Mouse (Mus musculus) midbrain, postnatal 0 days (tissue): Measurements from ENCODE around the gene Pkd1l1. TPM values are rescaled to one million over a fixed set of nuclear protein-coding genes. Genes with fewer than 3 reads are reported as not detected.
A peak's percentile ranks its signal among the peaks of the same experiment; 100 is the strongest.

Experiments used
- ATAC-seq: fragments of 200-750 bp; cut with Nextera tagmentation; 2 replicates; pipeline ENCODE4 v1.8.0; 2017; ENCODE audit warnings: moderate number of reproducible peaks, mild to moderate bottlenecking, moderate TSS enrichment, moderate library complexity; ENCODE audit not compliant: low FRiP score
- DNase-seq: peaks from one replicate; pipeline ENCODE4 v3.0.0-alpha.2; 2015; ENCODE audit warnings: low spot score
- H3K27ac ChIP-seq: fragments of 300-500 bp; sonication (generic); 2 replicates; pipeline ENCODE4 v1.5.1; 2014; ENCODE audit warnings: low read depth, mild to moderate bottlenecking, low read length, mixed read lengths
- H3K27me3 ChIP-seq: fragments of 300-500 bp; sonication (generic); 2 replicates; pipeline ENCODE4 v1.6.1; 2014; ENCODE audit warnings: low read length, control low read depth, mixed read lengths; ENCODE audit not compliant: insufficient read depth
- H3K36me3 ChIP-seq: fragments of 300-500 bp; sonication (generic); 2 replicates; pipeline ENCODE4 v1.6.1; 2014; ENCODE audit warnings: low read length, control low read depth, mixed read lengths; ENCODE audit not compliant: insufficient read depth
- H3K4me1 ChIP-seq: fragments of 300-500 bp; sonication (generic); 2 replicates; pipeline ENCODE4 v1.6.1; 2014; ENCODE audit warnings: mild to moderate bottlenecking, control low read depth, antibody characterized with exemption, low read length, mixed read lengths; ENCODE audit not compliant: insufficient read depth
- H3K4me2 ChIP-seq: fragments of 300-500 bp; sonication (generic); 2 replicates; pipeline ENCODE4 v1.6.1; 2014; ENCODE audit warnings: low read depth, mild to moderate bottlenecking, low read length, mixed read lengths; ENCODE audit not compliant: poor library complexity, severe bottlenecking
- H3K4me3 ChIP-seq: fragments of 300-500 bp; sonication (generic); 2 replicates; pipeline ENCODE4 v1.5.1; 2014; ENCODE audit warnings: low read depth, mild to moderate bottlenecking, low read length, moderate library complexity
- H3K9ac ChIP-seq: fragments of 300-500 bp; sonication (generic); replicated peaks from 2 replicates; pipeline ENCODE4 v1.6.1; 2014; ENCODE audit warnings: mild to moderate bottlenecking, low read length, moderate library complexity, mixed read lengths; ENCODE audit not compliant: poor library complexity, severe bottlenecking
- H3K9me3 ChIP-seq: fragments of 300-500 bp; sonication (generic); 2 replicates; pipeline ENCODE4 v1.6.1; 2016; ENCODE audit warnings: low read length, control low read depth
- CTCF ChIP-seq: IDR thresholded peaks from 2 replicates; pipeline ENCODE4 v1.5.1; 2016; ENCODE audit warnings: antibody characterized with exemption, mild to moderate bottlenecking
- WGBS: fragments of 180-500 bp; shearing (Covaris S2); extraction: QIAGEN DNeasy Blood & Tissue Kit; methylation state at CpG from one replicate; pipeline ENCODE4 v1.1.7; 2014; 5-methylcytosine and 5-hydroxymethylcytosine counted together
- polyA plus RNA-seq: library from polyadenylated mRNA; unstranded; fragments of >200 nt; fragmentation: Nextera tagmentation; extraction: Ambion mirVana; gene quantifications from 2 replicates; pipeline ENCODE4 v1.2.1, GENCODE M21; 2015
- total RNA-seq: library from RNA; depleted of rRNA; stranded (reverse); fragments of >200 nt; gene quantifications from 2 replicates; pipeline ENCODE4 v1.2.3, GENCODE M21; 2014

The Pkd1l1 gene
- total and polyA plus RNA-seq, 2 experiments from 2014 or later, result 0.22 to 0.57 TPM

DNA sequence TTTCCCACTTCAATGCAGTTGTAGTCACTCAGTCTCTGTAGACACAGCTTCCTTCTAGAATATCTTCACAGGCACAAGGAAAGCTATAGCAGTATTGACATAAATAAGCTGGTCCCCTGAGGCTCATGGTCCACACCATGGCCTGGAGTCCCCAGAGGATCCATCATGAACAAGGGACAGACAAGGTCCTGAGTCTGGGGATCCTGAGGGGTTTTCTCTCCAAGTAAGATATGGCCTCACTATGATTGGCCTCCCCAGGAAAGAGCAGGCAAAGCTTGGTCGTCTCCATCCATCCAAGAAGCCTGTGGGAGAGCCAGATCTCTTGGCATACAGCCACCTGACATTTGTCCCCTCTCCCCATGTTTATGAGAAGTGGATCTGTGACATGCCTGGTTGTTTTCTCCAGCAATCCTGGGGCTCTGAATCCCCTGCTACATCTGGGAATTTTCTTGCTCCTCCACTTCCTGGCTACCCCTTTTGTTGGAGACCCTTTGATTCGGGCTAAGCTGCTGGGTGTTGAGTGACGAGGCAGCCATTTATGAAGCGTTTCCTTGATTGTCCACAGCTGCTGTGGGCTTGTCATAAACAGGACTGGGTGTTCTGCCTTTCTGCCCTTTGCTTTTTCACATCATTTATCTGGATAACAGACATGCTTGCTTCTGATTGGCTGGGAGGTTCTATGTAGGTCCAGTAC lies 158.8 kb downstream of the Pkd1l1 start:
- no peak overlapping the region for H3K4me3 ChIP-seq
- H3K9ac ChIP-seq, result no peak overlapping the region
- ATAC-seq (no peak), DNase-seq (no peak)
- no peak for TF ChIP-seq CTCF
- H3K4me1 ChIP-seq, result no peaks in the 10 kb centered on the region
- H3K4me2 ChIP-seq, result no peak overlapping the region
- H3K27me3 ChIP-seq, result no peaks in the 10 kb centered on the region
- no peaks in the 10 kb centered on the region for H3K9me3 ChIP-seq
- H3K36me3 ChIP-seq, result no peaks in the 10 kb centered on the region
- WGBS, result 67% methylated on average over 4 of the region's 4 CpGs
- H3K27ac ChIP-seq, result no peak overlapping the region

DNA sequence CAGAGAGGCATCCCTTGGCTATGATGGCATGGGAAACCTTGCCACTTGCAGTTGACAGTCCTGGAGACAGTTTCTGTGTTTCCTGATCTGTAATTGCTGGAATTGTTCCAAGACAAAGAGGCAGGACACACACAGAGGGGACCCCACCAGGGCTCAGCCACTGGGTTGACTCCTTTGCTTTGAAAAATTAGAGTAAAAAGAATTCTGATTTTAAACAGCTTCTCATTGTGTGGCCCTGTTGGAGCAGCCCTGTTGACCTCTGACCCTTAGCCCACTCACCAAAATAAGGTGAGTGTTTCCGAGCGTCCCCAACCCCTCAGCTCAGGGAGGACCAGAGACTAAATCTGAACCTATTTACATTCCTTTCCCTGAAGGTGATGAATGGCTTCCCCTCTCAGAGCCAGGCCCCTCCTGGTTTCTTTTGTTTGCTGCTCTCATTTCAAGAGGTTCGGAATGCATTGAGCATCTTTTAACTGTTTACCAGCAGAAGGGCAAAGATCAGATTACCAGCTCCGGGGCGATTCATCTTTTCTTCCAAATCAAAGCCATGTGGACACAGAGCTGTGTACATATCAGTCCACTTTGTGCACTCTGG lies 161.5 kb downstream of the Pkd1l1 start:
- Histone ChIP-seq H3K4me3 (no peak overlapping the region), H3K27me3 (no peaks in the 10 kb centered on the region), H3K4me2 (no peak overlapping the region), H3K9ac (0 out of 2 replicates have a peak overlapping the region, but pooled peaks have one; percentile 19), H3K4me1 (no peaks in the 10 kb centered on the region), H3K9me3 (no peaks in the 10 kb centered on the region), H3K27ac (no peak overlapping the region), H3K36me3 (no peaks in the 10 kb centered on the region)
- ATAC-seq (no peak), DNase-seq (no peak)
- WGBS, result 17% methylated on average over 5 of the region's 5 CpGs
- TF ChIP-seq CTCF, result no peak

DNA sequence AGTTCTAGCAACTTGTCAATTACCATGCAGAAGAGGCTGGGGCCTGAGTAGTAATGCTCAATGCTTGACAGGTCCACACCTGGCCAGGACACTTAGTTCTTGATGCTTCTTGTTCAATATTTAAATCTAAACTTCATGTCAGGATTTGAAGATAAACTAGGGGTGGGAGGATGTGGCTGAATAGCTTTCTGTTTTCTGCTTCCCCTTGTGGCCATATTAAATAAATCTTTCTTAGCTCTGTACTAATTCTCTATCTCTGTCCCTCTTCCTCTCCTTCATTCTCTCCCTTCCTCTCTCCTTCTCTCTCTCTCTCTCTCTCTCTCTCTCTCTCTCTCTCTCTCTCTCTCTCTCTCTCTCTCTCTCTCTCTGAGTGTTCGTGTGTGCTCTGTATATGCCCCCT lies 163.4 kb downstream of the Pkd1l1 start:
- no peak for DNase-seq
- Histone ChIP-seq H3K4me2 (no peak overlapping the region), H3K4me3 (no peak overlapping the region), H3K9ac (no peak overlapping the region), H3K27ac (no peak overlapping the region), H3K9me3 (no peaks in the 10 kb centered on the region), H3K4me1 (no peaks in the 10 kb centered on the region), H3K27me3 (no peaks in the 10 kb centered on the region), H3K36me3 (no peaks in the 10 kb centered on the region)
- TF ChIP-seq CTCF, result peak; percentile 47
- 100% methylated on average over 1 of the region's 1 CpGs for WGBS
- ATAC-seq, result no peak

DNA sequence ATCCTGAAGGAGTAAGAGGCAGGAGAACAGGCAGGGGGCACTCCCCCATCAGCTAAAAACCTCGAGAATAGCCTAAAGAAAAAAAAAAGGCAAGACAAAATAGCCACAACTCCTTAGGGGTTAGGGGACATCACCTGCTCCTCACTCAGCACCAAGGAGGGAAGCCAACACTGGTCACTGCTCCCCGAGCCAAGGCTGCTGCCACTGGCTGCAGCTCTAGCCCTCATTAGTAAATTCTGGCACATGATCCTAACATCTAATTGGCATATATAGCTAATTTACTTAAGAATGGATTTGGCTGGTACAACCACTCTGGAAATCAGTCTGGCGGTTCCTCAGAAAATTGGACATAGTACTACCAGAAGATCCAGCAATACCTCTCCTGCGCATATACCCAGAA lies 166.1 kb downstream of the Pkd1l1 start:
- ATAC-seq (no peak), DNase-seq (peak; percentile 16)
- no peaks in the 10 kb centered on the region for H3K4me1 ChIP-seq
- no peaks in the 10 kb centered on the region for H3K36me3 ChIP-seq
- 82% methylated on average over 4 of the region's 4 CpGs for WGBS
- no peaks in the 10 kb centered on the region for H3K27me3 ChIP-seq
- no peak overlapping the region for H3K9ac ChIP-seq
- no peak overlapping the region for H3K27ac ChIP-seq
- H3K9me3 ChIP-seq, result no peaks in the 10 kb centered on the region
- no peak overlapping the region for H3K4me2 ChIP-seq
- no peak for TF ChIP-seq CTCF
- H3K4me3 ChIP-seq, result no peak overlapping the region

DNA sequence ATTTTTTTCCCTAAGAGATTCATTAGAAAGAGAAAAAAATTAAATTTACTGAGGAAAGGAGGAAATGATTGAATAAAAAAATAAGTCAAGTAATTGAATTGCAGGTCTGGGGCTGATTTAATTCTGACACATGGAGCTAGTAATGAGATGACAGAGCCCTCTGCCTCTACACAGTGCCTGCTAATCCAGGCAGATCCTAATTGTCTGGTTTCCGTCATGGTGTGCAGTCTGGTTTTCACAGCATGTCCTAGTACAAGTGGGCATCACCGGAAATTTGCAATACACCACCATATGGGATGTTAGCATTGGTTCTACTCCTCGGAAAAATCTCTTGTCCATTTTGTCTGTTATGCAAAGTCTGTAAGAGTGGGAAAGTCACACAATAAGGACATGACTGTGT lies 168.9 kb downstream of the Pkd1l1 start:
- no peaks in the 10 kb centered on the region for H3K36me3 ChIP-seq
- WGBS, result 74% methylated on average over 3 of the region's 3 CpGs
- no peak for TF ChIP-seq CTCF
- no peaks in the 10 kb centered on the region for H3K9me3 ChIP-seq
- peak; percentile 36 for DNase-seq
- no peak overlapping the region for H3K9ac ChIP-seq
- H3K4me2 ChIP-seq, result no peak overlapping the region
- H3K4me1 ChIP-seq, result no peaks in the 10 kb centered on the region
- H3K27ac ChIP-seq, result no peak overlapping the region
- no peak for ATAC-seq
- no peaks in the 10 kb centered on the region for H3K27me3 ChIP-seq
- no peak overlapping the region for H3K4me3 ChIP-seq

DNA sequence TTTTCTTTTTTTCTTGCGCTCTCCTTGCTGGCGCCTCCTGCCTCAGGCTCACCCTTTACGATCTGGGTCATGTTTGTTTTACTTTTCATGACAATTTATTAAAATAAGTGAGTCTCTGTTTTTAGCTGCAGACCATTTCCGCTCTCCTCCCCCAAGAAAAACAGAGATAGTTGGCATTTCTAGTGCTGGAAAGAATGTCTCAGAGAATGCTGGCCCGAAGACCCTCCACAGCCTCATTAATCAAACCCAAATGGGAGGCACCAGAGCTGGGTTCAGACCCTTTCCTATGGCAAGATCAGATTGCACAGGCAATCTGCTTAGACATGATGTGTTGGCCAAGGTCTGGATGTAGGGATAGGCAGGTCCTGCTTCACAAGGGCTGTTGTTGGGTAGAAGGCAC lies 175.6 kb downstream of the Pkd1l1 start:
- ATAC-seq (no peak), DNase-seq (no peak)
- Histone ChIP-seq H3K36me3 (no peaks in the 10 kb centered on the region), H3K9me3 (no peaks in the 10 kb centered on the region), H3K4me2 (no peak overlapping the region), H3K27ac (no peak overlapping the region), H3K9ac (no peak overlapping the region), H3K4me1 (no peaks in the 10 kb centered on the region), H3K27me3 (no peaks in the 10 kb centered on the region), H3K4me3 (no peak overlapping the region)
- no peak for TF ChIP-seq CTCF
- 87% methylated on average over 5 of the region's 5 CpGs for WGBS
